9 mouse cellular contexts compared by ENCODE assay signal in genomic region chr7:24599211-24600067, GRCm38 (mm10). TPM values are rescaled to one million over a fixed set of nuclear protein-coding genes. Genes with fewer than 3 reads are reported as not detected.
DNase-seq lines count a peak whose midpoint lies in the region; ATAC-seq and TF ChIP-seq lines count a peak whose summit lies in the region.
"Had no signal": no experiment of that assay in that cellular context is flagged by ENCODE, and none has a peak within 500 bp of the region (broad histone marks: within the 10 kb centered on the region; RNA-seq: fewer than 3 reads in every experiment).

No protein-coding gene starts in this region.

- no peak for TF ChIP-seq POLR2A in CH12.LX (IDR thresholded peaks at IDR 0.05; ENCODE audit: low read depth, low read length)

- H3K27me3 ChIP-seq in CH12.LX (replicated peaks): no peaks in the 10 kb centered on the region
- no peaks in the 10 kb centered on the region for H3K27me3 ChIP-seq in liver, postnatal 0 days (ENCODE audit: insufficient read depth, low read length)
- H3K27me3 ChIP-seq in hindbrain, embryonic 10.5 days (ENCODE audit: insufficient read depth, poor library complexity, severe bottlenecking): peaks cover 17% of the 10 kb centered on the region
- peaks cover 15% of the 10 kb centered on the region for H3K27me3 ChIP-seq in hindbrain, embryonic 12.5 days

- in situ Hi-C loops in CH12.LX (cut with MboI; ENCODE audit: low pct_ligation_motif_present, low pct_unique_long_range_greater_than_20kb, low sequenced_read_pairs): loop anchor here (10.0 kb wide), 1 partner anchor 65 kb away; the partner anchor contains the start of gene Irgq

- no peak overlapping the region for H3K4me3 ChIP-seq in CH12.LX (replicated peaks in 1 of 3; ENCODE audit: low read depth in 2 of 3, low read length in 2 of 3, poor library complexity in 1 of 3)
- no peak overlapping the region for H3K4me3 ChIP-seq in liver, postnatal 0 days (ENCODE audit: low read depth, low read length)
- no peak overlapping the region for H3K4me3 ChIP-seq in hindbrain, embryonic 10.5 days
- no peak overlapping the region for H3K4me3 ChIP-seq in hindbrain, embryonic 12.5 days
- H3K4me3 ChIP-seq: megakaryocyte, embryonic 14.5 days had no signal

- 63% methylated on average over 15 of the region's 15 CpGs for WGBS in liver, postnatal 0 days (ENCODE audit: insufficient replicate concordance)
- 70% methylated on average over 15 of the region's 15 CpGs for WGBS in hindbrain, embryonic 10.5 days
- 76% methylated on average over 15 of the region's 15 CpGs for WGBS in hindbrain, embryonic 12.5 days

- H3K4me2 ChIP-seq in CH12.LX (ENCODE audit: insufficient read depth, low read depth, poor library complexity, severe bottlenecking): no peak overlapping the region
- H3K4me2 ChIP-seq in liver, postnatal 0 days (ENCODE audit: low read depth, low read length): no peak overlapping the region
- no peak overlapping the region for H3K4me2 ChIP-seq in hindbrain, embryonic 12.5 days (replicated peaks)

- no peaks in the 10 kb centered on the region for H3K79me2 ChIP-seq in CH12.LX (replicated peaks; ENCODE audit: control insufficient read depth, extremely low read depth, insufficient read depth, poor library complexity, severe bottlenecking)

- TF ChIP-seq EP300 in CH12.LX (IDR thresholded peaks at IDR 0.05; ENCODE audit: low read length): no peak
- no peak for TF ChIP-seq EP300 in liver, postnatal 0 days (IDR thresholded peaks at IDR 0.05; ENCODE audit: low read depth)

- no peaks in the 10 kb centered on the region for H3K9me3 ChIP-seq in CH12.LX (replicated peaks; ENCODE audit: low read length)
- no peaks in the 10 kb centered on the region for H3K9me3 ChIP-seq in liver, postnatal 0 days (ENCODE audit: low read length)
- no peaks in the 10 kb centered on the region for H3K9me3 ChIP-seq in hindbrain, embryonic 10.5 days
- H3K9me3 ChIP-seq in hindbrain, embryonic 12.5 days (replicated peaks): no peaks in the 10 kb centered on the region
- H3K9me3 ChIP-seq: megakaryocyte, embryonic 14.5 days had no signal

- TF ChIP-seq CTCF in CH12.LX (conservative IDR thresholded peaks at IDR 0.05 in 1 of 2, IDR thresholded peaks at IDR 0.05 in 1 of 2; ENCODE audit: low read depth in 2 of 2, low read length in 2 of 2): peak in 1 of 2 experiments; percentile 72; a peak in 2 of 4 replicates
- peak; percentile 51 for TF ChIP-seq CTCF in liver, postnatal 0 days (IDR thresholded peaks at IDR 0.05; ENCODE audit: low read depth)

- H3K9ac ChIP-seq in CH12.LX (ENCODE audit: insufficient read depth, low read depth): no peak overlapping the region
- H3K9ac ChIP-seq in liver, postnatal 0 days (replicated peaks): no peak overlapping the region
- no peak overlapping the region for H3K9ac ChIP-seq in hindbrain, embryonic 12.5 days

- dilution Hi-C loops in CH12.LX (cut with MboI; ENCODE audit: extremely low pct_ligation_motif_present, extremely low pct_unique_long_range_greater_than_20kb, low sequenced_read_pairs): no loop called here

- H3K27ac ChIP-seq in CH12.LX (ENCODE audit: insufficient read depth, low read depth): no peak overlapping the region
- 0 out of 2 replicates have a peak overlapping the region, but pooled peaks have one; percentile 36 for H3K27ac ChIP-seq in liver, postnatal 0 days (ENCODE audit: low read depth)
- H3K27ac ChIP-seq in hindbrain, embryonic 10.5 days: no peak overlapping the region
- H3K27ac ChIP-seq in hindbrain, embryonic 12.5 days: no peak overlapping the region

- TF ChIP-seq RAD21 in CH12.LX (IDR thresholded peaks at IDR 0.05; ENCODE audit: low read depth, low read length): peak; percentile 35

- H3K4me1 ChIP-seq in CH12.LX (ENCODE audit: control insufficient read depth in 1 of 2, insufficient read depth in 2 of 2): peaks cover 0 to 16% of the 10 kb centered on the region in 2 experiments; a peak in 2 of 4 replicates
- H3K4me1 ChIP-seq in liver, postnatal 0 days (ENCODE audit: insufficient read depth): peaks cover 9% of the 10 kb centered on the region
- H3K4me1 ChIP-seq in hindbrain, embryonic 10.5 days (replicated peaks): peaks cover 22% of the 10 kb centered on the region
- peaks cover 6% of the 10 kb centered on the region; the same call in 1 of the 2 replicates for H3K4me1 ChIP-seq in hindbrain, embryonic 12.5 days

- DNase-seq in kidney, adult 18-20 months: peak; percentile 24
- DNase-seq in kidney, postnatal 25 days: no peak
- DNase-seq in 416B (ENCODE audit: low read depth) (peak; percentile 51), CH12.LX (ENCODE audit: extremely low read depth) (peak; percentile 35)
- no peak for DNase-seq in liver, postnatal 0 days
- DNase-seq in hindbrain, embryonic 10.5 days (ENCODE audit: low spot score): no peak
- DNase-seq: right cerebral cortex, postnatal 4 days had no signal

- peaks cover 0 to 37% of the 10 kb centered on the region in 2 experiments for H3K36me3 ChIP-seq in CH12.LX (replicated peaks in 1 of 2; ENCODE audit: control insufficient read depth in 1 of 2, insufficient read depth in 1 of 2, low read length in 1 of 2)
- H3K36me3 ChIP-seq in liver, postnatal 0 days (replicated peaks; ENCODE audit: insufficient read depth, low read length): peaks cover 3% of the 10 kb centered on the region; the same call in 1 of the 2 replicates
- H3K36me3 ChIP-seq in hindbrain, embryonic 10.5 days: no peaks in the 10 kb centered on the region
- H3K36me3 ChIP-seq in hindbrain, embryonic 12.5 days: no peaks in the 10 kb centered on the region

- peak; percentile 40 for ATAC-seq in liver, postnatal 0 days
- ATAC-seq in hindbrain, embryonic 12.5 days (ENCODE audit: low FRiP score): no peak

TF ChIP-seq in CH12.LX, 34 proteins besides CTCF, POLR2A, EP300 and RAD21:
- TF ChIP-seq MXI1 (IDR thresholded peaks at IDR 0.05; ENCODE audit: low read depth, low read length) (no peak), POLR2AphosphoS2 (IDR thresholded peaks at IDR 0.05; ENCODE audit: low read depth, low read length) (no peak), CHD1 (IDR thresholded peaks at IDR 0.05; ENCODE audit: low read depth, low read length) (no peak), JUND (conservative IDR thresholded peaks at IDR 0.05; ENCODE audit: low read depth, low read length) (no peak), PAX5 (IDR thresholded peaks at IDR 0.05; ENCODE audit: low read length) (no peak), ZNF384 (IDR thresholded peaks at IDR 0.05; ENCODE audit: low read depth, low read length) (no peak), JUN (IDR thresholded peaks at IDR 0.05; ENCODE audit: insufficient read depth, low read depth, low read length) (no peak), ELF1 (IDR thresholded peaks at IDR 0.05; ENCODE audit: low read depth, low read length) (no peak), SMC3 (IDR thresholded peaks at IDR 0.05; ENCODE audit: low read depth, low read length) (peak; percentile 66)

RNA-seq across cellular contexts. Expression of gene Phldb3, which starts 11.1 kb away (rescaled TPM):
- total RNA-seq in CH12.LX (2012; rRNA removed) (3.1 and 3.5 TPM in 2 replicates), CH12.LX (2014; rRNA removed) (0.89 and 1.1 TPM in 2 replicates)
- polyA plus RNA-seq in CH12.LX (2012; ENCODE audit: insufficient read length, low read depth): 3.5 and 3.6 TPM in 2 replicates
- 0.12 and 0.25 TPM in 2 replicates for polyA plus RNA-seq in liver, postnatal 0 days (2015; fragmentation: Nextera tagmentation; extraction: Ambion mirVana)
- polyA plus RNA-seq in hindbrain, embryonic 10.5 days (2016; fragmentation: Nextera tagmentation; extraction: Ambion mirVana): not detected in 2 replicates
- 0.09 TPM in 1 of 2 replicates, not detected in the other for polyA plus RNA-seq in hindbrain, embryonic 12.5 days (2016; fragmentation: Nextera tagmentation; extraction: Ambion mirVana)

RNA-seq across cellular contexts. Expression of gene Zfp575, which starts 12.0 kb away (rescaled TPM):
- total RNA-seq in CH12.LX (2012; rRNA removed) (0.46 and 0.81 TPM in 2 replicates), CH12.LX (2014; rRNA removed) (0.09 TPM in 1 of 2 replicates, not detected in the other)
- 0.14 and 0.20 TPM in 2 replicates for polyA plus RNA-seq in CH12.LX (2012; ENCODE audit: insufficient read length, low read depth)
- polyA plus RNA-seq in liver, postnatal 0 days (2015; fragmentation: Nextera tagmentation; extraction: Ambion mirVana): 0.13 and 0.15 TPM in 2 replicates
- polyA plus RNA-seq in hindbrain, embryonic 10.5 days (2016; fragmentation: Nextera tagmentation; extraction: Ambion mirVana): 2.0 and 3.2 TPM in 2 replicates
- 5.1 and 5.5 TPM in 2 replicates for polyA plus RNA-seq in hindbrain, embryonic 12.5 days (2016; fragmentation: Nextera tagmentation; extraction: Ambion mirVana)

RNA-seq across cellular contexts. Expression of gene Ethe1, which starts 12.1 kb away (rescaled TPM):
- total RNA-seq in CH12.LX (2012; rRNA removed): 18.6 and 24.1 TPM in 2 replicates
- 25.0 and 32.0 TPM in 2 replicates for total RNA-seq in CH12.LX (2014; rRNA removed)
- 16.5 and 22.8 TPM in 2 replicates for polyA plus RNA-seq in CH12.LX (2012; ENCODE audit: insufficient read length, low read depth)
- polyA plus RNA-seq in liver, postnatal 0 days (2015; fragmentation: Nextera tagmentation; extraction: Ambion mirVana): 39.7 and 40.9 TPM in 2 replicates
- polyA plus RNA-seq in hindbrain, embryonic 10.5 days (2016; fragmentation: Nextera tagmentation; extraction: Ambion mirVana): 22.2 and 23.2 TPM in 2 replicates
- polyA plus RNA-seq in hindbrain, embryonic 12.5 days (2016; fragmentation: Nextera tagmentation; extraction: Ambion mirVana): 14.2 and 15.4 TPM in 2 replicates

RNA-seq across cellular contexts. Expression of gene Lypd3, which starts 36.9 kb away (rescaled TPM):
- total RNA-seq in CH12.LX (2012; rRNA removed) (not detected in 2 replicates), CH12.LX (2014; rRNA removed) (not detected in 2 replicates)
- polyA plus RNA-seq in CH12.LX (2012; ENCODE audit: insufficient read length, low read depth): not detected in 2 replicates
- not detected in 2 replicates for polyA plus RNA-seq in liver, postnatal 0 days (2015; fragmentation: Nextera tagmentation; extraction: Ambion mirVana)
- 0.47 and 2.1 TPM in 2 replicates for polyA plus RNA-seq in hindbrain, embryonic 10.5 days (2016; fragmentation: Nextera tagmentation; extraction: Ambion mirVana)
- polyA plus RNA-seq in hindbrain, embryonic 12.5 days (2016; fragmentation: Nextera tagmentation; extraction: Ambion mirVana): 1.3 and 1.5 TPM in 2 replicates

RNA-seq across cellular contexts. Expression of gene Xrcc1, which starts 53.4 kb away (rescaled TPM):
- total RNA-seq in CH12.LX (2012; rRNA removed) (128 and 136 TPM in 2 replicates), CH12.LX (2014; rRNA removed) (81.7 and 86.3 TPM in 2 replicates)
- 148 and 162 TPM in 2 replicates for polyA plus RNA-seq in CH12.LX (2012; ENCODE audit: insufficient read length, low read depth)
- polyA plus RNA-seq in liver, postnatal 0 days (2015; fragmentation: Nextera tagmentation; extraction: Ambion mirVana): 17.9 and 18.0 TPM in 2 replicates
- 132 and 160 TPM in 2 replicates for polyA plus RNA-seq in hindbrain, embryonic 10.5 days (2016; fragmentation: Nextera tagmentation; extraction: Ambion mirVana)
- polyA plus RNA-seq in hindbrain, embryonic 12.5 days (2016; fragmentation: Nextera tagmentation; extraction: Ambion mirVana): 75.9 and 87.9 TPM in 2 replicates

Comparison
In these comparisons a context has a peak if more than half of its experiments do, and no peak if none do; other contexts are left out.
1. DNase-seq: peak in kidney, adult 18-20 months (single experiment), 416B (single experiment) and CH12.LX (single experiment); none in kidney, postnatal 25 days (0 of 2), liver, postnatal 0 days (single experiment) and hindbrain, embryonic 10.5 days (single experiment).